Mouse (Mus musculus): ENCODE results near the gene C2cd5.

The C2cd5 gene

DNA sequence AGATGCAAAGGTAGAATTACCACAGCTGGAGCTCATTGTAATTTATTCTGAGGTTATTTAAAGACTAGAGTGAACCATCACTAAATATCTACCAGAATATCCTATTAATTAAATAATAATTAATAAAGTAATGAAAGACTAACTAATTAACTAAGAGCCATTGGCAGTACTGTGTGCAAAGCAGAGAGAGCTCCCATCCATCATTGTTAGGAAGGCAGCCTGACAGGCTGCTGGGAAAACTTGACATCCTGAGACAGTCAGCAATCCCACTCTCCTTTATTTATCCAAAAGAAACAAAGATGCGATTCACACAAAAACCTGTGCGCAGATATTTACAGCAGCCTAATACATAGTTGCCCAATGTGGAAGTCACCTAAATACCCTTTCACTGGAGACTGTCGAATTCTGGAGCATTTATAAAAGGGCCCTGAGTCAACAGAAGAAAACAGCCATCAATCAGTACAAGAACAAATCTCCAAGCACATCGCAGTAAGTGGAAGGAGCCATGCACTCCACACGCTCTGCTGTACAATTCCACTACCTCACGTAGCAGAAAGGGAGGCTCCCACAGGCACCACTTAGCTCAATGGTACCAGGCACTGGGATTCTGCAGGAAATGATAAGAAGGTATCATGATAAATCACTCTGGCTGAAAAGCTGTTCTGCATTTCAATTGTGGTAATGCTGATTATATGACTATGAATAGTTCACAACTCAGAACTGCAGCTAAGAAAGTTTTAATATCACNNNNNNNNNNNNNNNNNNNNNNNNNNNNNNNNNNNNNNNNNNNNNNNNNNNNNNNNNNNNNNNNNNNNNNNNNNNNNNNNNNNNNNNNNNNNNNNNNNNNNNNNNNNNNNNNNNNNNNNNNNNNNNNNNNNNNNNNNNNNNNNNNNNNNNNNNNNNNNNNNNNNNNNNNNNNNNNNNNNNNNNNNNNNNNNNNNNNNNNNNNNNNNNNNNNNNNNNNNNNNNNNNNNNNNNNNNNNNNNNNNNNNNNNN, 120.0 kb downstream of the C2cd5 start:
- no peak for DNase-seq (ENCODE audit: low spot score)

DNA sequence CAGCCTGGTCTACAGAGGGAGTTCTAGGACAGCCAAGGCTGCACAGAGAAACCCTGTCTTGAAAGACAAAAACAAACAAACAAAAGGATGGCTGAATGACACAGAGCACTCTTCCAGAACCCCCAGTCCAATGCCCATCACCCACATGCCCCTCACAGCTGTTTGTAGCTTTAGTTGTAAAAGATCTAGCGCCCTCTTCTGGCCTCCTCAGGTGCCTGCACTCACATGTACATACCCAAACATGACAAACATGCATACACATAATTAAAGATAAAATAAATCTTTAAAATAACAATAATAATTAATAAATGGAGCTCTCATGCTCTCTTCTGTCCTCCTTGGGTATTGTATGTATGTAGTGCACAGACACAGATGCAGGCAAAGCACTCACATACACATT, 122.7 kb downstream of the C2cd5 start:
- DNase-seq (ENCODE audit: low spot score): no peak

DNA sequence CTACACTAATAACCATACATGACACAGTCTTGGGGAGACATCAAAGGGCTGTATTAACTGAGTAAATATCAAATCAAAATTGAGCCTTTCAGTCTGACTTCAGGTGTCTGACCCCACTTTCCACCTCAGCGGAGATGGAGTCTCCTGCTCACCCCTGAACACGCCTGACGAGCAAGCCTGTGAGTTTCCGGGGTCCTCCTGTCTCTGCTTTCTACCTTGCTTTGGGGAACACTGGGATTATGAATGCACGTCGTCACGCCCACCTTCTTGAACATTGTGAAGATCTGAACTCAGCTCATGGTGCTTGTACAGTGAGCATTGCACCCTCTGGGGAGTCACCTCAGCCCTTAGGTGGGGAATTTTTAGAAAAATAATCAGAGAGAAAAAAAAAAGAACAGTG, 126.7 kb downstream of the C2cd5 start:
- DNase-seq (ENCODE audit: low spot score): no peak

DNA sequence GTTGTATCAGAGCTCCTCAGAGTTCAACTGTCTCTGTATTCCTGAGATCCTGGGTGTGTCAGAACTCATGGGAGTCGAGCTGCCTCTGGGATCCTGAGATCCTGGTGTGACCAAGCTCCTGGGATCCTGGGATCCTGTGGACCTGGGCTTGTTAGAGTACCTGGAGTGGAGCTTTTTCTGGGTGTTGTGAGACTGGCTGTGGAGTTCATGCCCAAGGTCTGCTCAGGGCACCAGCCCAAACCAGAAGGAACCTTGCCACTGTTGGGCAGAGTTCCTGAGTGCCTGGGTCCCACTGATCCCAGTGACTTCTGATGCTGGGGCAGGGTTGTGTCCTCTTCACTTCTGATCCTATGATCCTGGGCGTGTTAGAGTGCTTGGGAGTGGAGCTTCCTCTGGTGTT, 127.7 kb downstream of the C2cd5 start:
- DNase-seq (ENCODE audit: low spot score): no peak

DNA sequence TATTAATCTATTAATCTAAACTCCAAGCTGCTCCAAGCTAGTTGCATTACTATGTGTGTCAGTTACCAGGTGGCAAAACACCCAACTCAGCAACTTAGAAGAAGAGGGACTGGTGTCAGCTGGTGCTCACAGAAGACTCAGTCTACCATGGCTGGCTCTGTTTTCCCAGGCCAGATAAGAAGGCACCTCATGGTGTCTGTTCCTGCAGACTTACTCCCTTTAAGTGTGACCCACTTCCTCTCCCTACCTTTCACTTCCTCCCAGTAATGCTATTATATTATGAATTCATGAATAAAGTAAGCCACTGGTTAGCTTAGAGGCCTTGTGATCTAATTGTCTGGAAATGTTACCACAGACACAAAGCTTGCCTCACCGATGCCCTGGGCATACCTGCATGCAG, 132.5 kb downstream of the C2cd5 start:
- no peak for DNase-seq (ENCODE audit: low spot score)

DNA sequence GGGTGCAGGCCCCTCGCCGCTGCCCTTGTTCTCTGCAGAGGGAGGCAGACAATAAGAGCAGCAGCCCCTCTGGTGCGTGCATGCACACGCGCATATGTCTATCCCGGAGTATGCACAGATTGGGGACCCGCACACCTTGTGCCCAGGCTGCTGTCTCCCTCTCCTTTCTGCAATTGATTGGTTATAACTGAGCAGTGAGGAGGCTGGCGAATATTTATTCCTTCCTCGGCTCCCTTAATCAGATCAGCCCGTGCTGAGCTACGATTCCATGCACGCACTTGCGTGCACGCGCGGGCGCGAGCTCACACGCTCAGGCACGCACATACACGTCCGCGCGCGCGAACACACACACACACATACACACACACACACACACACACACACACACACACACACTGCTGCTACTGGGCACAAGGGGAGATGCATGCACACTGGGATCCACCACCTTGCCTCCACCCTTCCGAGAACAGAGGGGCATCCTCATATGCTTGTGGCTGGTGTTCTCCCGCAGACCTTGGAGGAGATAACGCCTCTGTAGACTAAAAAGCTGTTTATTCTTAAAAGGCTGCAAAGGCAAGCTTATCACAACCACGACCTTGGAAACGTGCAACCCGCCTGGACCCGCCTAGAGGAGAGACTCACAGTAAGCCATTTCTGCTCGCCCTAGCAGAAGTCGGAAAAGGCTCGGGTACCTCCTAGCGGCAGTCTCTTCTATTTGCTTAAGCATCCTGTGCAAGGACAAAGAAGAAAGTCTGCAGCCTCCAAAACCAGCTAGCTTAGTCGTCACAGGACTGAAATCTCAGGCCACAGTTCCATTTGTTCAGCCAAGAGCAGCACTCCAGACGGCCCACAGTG, 135.2 kb downstream of the C2cd5 start:
- peak; percentile 78 for DNase-seq (ENCODE audit: low spot score)

DNA sequence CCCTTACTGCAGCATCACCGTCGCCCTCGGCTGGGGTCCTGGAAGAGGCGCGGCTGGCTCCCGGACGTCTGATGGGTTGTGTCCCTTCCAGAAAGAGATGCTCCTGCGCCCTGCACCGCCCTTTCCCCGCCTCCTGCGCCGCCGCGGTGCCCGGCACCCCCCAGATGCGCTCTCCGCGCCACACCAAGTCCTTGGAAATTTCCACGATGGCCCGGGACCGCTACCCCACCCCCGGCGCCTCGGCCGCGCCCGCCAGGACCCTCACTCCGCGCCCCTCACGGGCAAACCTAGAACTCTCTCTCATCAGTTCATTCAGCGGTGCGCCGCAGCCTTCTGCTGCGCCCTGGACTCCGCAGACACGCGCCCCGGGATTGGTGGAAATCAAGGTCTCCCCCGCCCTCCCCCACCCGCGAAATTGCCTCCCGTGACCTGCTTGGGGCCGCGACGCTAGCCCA, 135.8 kb downstream of the C2cd5 start, which contains the start of gene St8sia1:
Gene St8sia1 (minus strand): TSS at position 377 of the 455 bp plus-strand sequence.
- DNase-seq (ENCODE audit: low spot score): peak; percentile 40

DNA sequence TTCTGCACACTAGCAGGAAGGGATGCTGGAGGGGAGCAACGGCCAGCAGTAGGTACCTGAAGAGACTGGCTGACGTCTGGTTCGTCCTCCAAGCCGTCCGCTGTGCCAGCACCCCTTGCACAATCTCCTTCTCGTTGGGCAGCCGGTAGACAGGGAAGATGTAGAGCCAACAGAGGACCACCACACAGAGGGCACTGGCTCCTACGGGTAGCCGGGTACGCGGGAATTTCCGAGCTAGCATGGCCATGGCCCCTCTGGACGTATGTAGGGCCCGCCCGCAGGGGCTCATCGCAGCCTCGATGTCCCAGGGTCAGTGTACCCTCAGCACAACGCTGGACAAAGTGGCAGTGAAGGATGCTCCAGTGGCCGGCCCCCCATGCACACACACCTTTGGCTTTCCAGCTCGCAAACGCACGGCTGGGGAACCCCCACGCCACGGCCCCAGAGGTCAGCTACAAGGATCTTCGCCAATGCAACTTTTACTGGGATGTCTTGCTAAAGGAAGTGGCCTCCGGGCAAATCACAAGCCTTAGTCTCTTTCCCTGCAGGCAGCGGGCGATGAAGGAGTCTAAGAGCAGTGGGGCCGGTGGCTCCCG, 136.4 kb downstream of the C2cd5 start:
- DNase-seq (ENCODE audit: low spot score): no peak

DNA sequence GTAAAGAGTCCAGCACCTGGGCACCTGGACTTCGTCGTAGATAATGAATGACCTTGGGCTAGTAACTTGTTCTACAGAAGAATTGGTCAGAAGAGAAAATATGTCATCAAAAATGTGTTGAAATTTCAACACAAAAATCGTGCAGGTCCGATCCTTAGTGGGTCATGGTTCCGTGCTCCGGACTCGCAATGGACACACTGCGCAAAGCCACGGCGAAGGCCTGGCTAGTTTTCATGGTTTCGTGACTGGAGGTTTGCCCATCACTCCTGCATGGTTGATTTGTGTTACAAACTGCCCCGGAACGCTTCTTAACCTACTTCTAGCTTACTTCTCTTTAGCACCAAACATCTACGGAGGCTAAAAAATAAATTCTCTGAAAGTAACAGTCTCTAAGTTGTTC, 137.1 kb downstream of the C2cd5 start:
- DNase-seq (ENCODE audit: low spot score): no peak

DNA sequence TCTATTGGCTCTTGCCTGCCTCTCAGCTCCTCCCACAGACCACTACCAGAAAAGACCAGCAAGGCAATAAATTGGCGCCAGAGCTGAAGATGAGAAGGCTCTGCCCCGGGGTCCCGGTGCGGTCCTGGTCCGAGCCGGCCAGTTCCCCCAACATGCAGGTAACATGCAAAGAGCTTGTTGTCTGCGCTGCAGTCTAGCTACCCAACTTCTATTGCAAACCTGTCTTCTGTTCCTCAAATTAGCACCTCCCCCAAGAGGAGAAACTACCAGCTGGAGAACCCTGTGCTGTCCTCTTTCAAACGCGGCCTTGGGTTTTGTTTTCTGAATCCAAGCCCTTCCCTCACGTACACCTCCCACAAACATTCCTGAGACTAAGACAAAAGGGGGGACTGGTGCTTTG, 137.5 kb downstream of the C2cd5 start:
- no peak for DNase-seq (ENCODE audit: low spot score)

DNA sequence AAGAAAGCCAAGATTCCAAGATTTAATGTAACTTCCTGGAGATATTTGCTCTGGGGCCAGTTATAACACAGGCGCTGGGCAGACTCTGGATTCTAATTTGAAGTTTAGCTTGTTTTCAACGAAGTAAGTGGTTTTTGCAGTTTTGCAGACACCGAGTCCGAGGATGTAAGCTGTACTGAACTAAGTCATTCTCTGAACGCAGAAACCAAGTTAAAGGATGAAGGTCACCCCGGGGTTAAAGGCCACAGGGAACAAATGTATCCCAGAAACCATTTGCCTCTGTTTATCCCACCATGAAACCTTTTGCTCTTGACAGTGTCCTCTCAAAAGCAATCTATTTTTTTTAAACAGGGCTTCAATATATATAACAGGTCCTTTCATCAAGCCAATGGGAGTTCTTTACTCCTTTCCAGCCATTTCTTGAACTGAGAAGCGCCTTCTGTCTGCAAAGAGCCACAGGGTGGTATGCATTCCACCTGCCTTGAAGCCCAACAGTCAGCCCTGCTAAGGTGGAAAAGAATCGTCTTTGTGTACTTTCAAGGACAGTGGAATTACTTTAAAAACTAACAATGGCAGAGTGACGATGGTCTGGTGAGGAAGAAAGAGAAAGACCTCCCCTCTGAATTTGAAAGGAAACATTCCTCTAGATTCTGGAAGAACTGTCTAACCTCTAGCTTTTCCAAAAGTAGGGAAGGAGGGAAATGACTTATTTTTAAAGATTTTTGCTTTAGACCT, 138.1 kb downstream of the C2cd5 start:
- DNase-seq (ENCODE audit: low spot score): no peak

All from left cerebral cortex, adult 11 months (tissue).